Mouse (Mus musculus) liver, embryonic 12.5 days (tissue): ENCODE results near the gene Olfr691. TPM values are rescaled to one million over a fixed set of nuclear protein-coding genes. Genes with fewer than 3 reads are reported as not detected.
"Not testable (repeated sequence)": the region's sequence is repeated elsewhere in the genome, so short reads cannot be mapped to it uniquely, and the experiment has no call there.

Experiments
- ATAC-seq: fragments of 200-750 bp; cut with Nextera tagmentation; 2 replicates; pipeline ENCODE4 v1.8.0; 2017; ENCODE audit warnings: moderate number of reproducible peaks, mild to moderate bottlenecking, moderate library complexity
- H3K27ac ChIP-seq: fragments of 300-500 bp; sonication (generic); 2 replicates; pipeline ENCODE4 v1.5.1; 2016; ENCODE audit warnings: mild to moderate bottlenecking
- H3K27me3 ChIP-seq: fragments of 300-500 bp; sonication (generic); replicated peaks from 2 replicates; pipeline ENCODE4 v1.6.1; 2016; ENCODE audit warnings: mild to moderate bottlenecking, moderate library complexity
- H3K36me3 ChIP-seq: fragments of 300-500 bp; sonication (generic); 2 replicates; pipeline ENCODE4 v1.6.1; 2016; ENCODE audit warnings: mild to moderate bottlenecking, moderate library complexity
- H3K4me1 ChIP-seq: fragments of 300-500 bp; sonication (generic); 2 replicates; pipeline ENCODE4 v1.6.1; 2016
- H3K4me2 ChIP-seq: fragments of 300-500 bp; sonication (generic); 2 replicates; pipeline ENCODE4 v1.6.1; 2016; ENCODE audit warnings: mild to moderate bottlenecking, moderate library complexity
- H3K4me3 ChIP-seq: fragments of 300-500 bp; sonication (generic); 2 replicates; pipeline ENCODE4 v1.5.1; 2016; ENCODE audit warnings: mild to moderate bottlenecking, moderate library complexity
- H3K9ac ChIP-seq: fragments of 300-500 bp; sonication (generic); 2 replicates; pipeline ENCODE4 v1.6.1; 2016; ENCODE audit warnings: mild to moderate bottlenecking, moderate library complexity
- H3K9me3 ChIP-seq: fragments of 300-500 bp; sonication (generic); replicated peaks from 2 replicates; pipeline ENCODE4 v1.6.1; 2016; ENCODE audit warnings: mild to moderate bottlenecking, moderate library complexity
- WGBS: fragments of 180-500 bp; shearing (Covaris S2); methylation state at CpG from one replicate; pipeline ENCODE4 v1.1.7; 2016; ENCODE audit not compliant: insufficient replicate concordance; 5-methylcytosine and 5-hydroxymethylcytosine counted together
- polyA plus RNA-seq: library from polyadenylated mRNA; unstranded; fragments of >200 nt; fragmentation: Nextera tagmentation; extraction: Ambion mirVana; gene quantifications from 2 replicates; pipeline ENCODE4 v1.2.1, GENCODE M21; 2016

Olfr691 gene
- polyA plus RNA-seq, result 0.05 TPM in 1 of 2 replicates, not detected in the other

GRCm38 (mm10) chr7:105342170-105342569 lies at the start of gene Olfr691:
Gene Olfr691 (minus strand): TSS chr7:105342270.
- Histone ChIP-seq H3K9ac (no peak within 1 kb of the TSS), H3K4me1 (no peaks in the 10 kb centered on the region), H3K36me3 (no peaks in the 10 kb centered on the region), H3K4me3 (no peak within 1 kb of the TSS), H3K9me3 (no peaks in the 10 kb centered on the region), H3K27ac (no peak within 1 kb of the TSS), H3K4me2 (no peak within 1 kb of the TSS), H3K27me3 (no peaks in the 10 kb centered on the region)
- 35% methylated on average over 1 of the region's 1 CpGs for WGBS
- no peak for ATAC-seq

GRCm38 (mm10) chr7:105390236-105390635 lies 48.2 kb upstream of the Olfr691 start:
- Histone ChIP-seq H3K9ac (no peak overlapping the region), H3K27ac (no peak overlapping the region), H3K9me3 (no peaks in the 10 kb centered on the region), H3K36me3 (peaks cover 57% of the 10 kb centered on the region), H3K27me3 (no peaks in the 10 kb centered on the region), H3K4me1 (no peaks in the 10 kb centered on the region), H3K4me2 (no peak overlapping the region), H3K4me3 (no peak overlapping the region)
- 88% methylated on average over 2 of the region's 2 CpGs for WGBS
- no peak for ATAC-seq

GRCm38 (mm10) chr7:105387696-105388095 lies 45.6 kb upstream of the Olfr691 start:
- H3K4me1 ChIP-seq, result no peaks in the 10 kb centered on the region
- ATAC-seq, result no peak
- no peak overlapping the region for H3K4me3 ChIP-seq
- no peak overlapping the region for H3K9ac ChIP-seq
- H3K36me3 ChIP-seq, result peaks cover 79% of the 10 kb centered on the region
- no peak overlapping the region for H3K4me2 ChIP-seq
- no peaks in the 10 kb centered on the region for H3K9me3 ChIP-seq
- 85% methylated on average over 2 of the region's 2 CpGs for WGBS
- no peaks in the 10 kb centered on the region for H3K27me3 ChIP-seq
- H3K27ac ChIP-seq, result no peak overlapping the region

- WGBS, result 79% methylated on average over 3 of the region's 3 CpGs
Observed at GRCm38 (mm10) chr7:105380329-105380728, 38.3 kb upstream of the Olfr691 start.

GRCm38 (mm10) chr7:105374866-105375265 lies 32.8 kb upstream of the Olfr691 start, which contains the start of gene Gm5901:
Gene Gm5901 (plus strand): TSS chr7:105375038.
- no peak within 1 kb of the TSS for H3K9ac ChIP-seq
- H3K4me2 ChIP-seq, result no peak within 1 kb of the TSS
- H3K27me3 ChIP-seq, result no peaks in the 10 kb centered on the region
- no peak within 1 kb of the TSS for H3K4me3 ChIP-seq
- H3K36me3 ChIP-seq, result peaks cover 30% of the 10 kb centered on the region
- no peaks in the 10 kb centered on the region for H3K9me3 ChIP-seq
- 73% methylated on average over 1 of the region's 1 CpGs for WGBS
- H3K4me1 ChIP-seq, result peaks cover 5% of the 10 kb centered on the region; the same call in 1 of the 2 replicates
- ATAC-seq, result no peak
- H3K27ac ChIP-seq, result no peak within 1 kb of the TSS

More at GRCm38 (mm10) chr7:105380329-105380728, 38.3 kb upstream of the Olfr691 start:
- H3K27ac ChIP-seq, result no peak overlapping the region
- ATAC-seq, result no peak
- H3K9me3 ChIP-seq, result no peaks in the 10 kb centered on the region
- no peaks in the 10 kb centered on the region for H3K4me1 ChIP-seq
- peaks cover 79% of the 10 kb centered on the region for H3K36me3 ChIP-seq
- H3K4me3 ChIP-seq, result no peak overlapping the region
- no peak overlapping the region for H3K9ac ChIP-seq
- no peaks in the 10 kb centered on the region for H3K27me3 ChIP-seq
- no peak overlapping the region for H3K4me2 ChIP-seq

GRCm38 (mm10) chr7:105373976-105374375 lies 31.9 kb upstream of the Olfr691 start:
- no peak for ATAC-seq
- H3K36me3 ChIP-seq, result peaks cover 21% of the 10 kb centered on the region
- 83% methylated on average over 3 of the region's 3 CpGs for WGBS
- no peak overlapping the region for H3K4me3 ChIP-seq
- H3K4me1 ChIP-seq, result peaks cover 5% of the 10 kb centered on the region; the same call in 1 of the 2 replicates
- H3K9ac ChIP-seq, result no peak overlapping the region
- H3K27me3 ChIP-seq, result no peaks in the 10 kb centered on the region
- no peaks in the 10 kb centered on the region for H3K9me3 ChIP-seq
- no peak overlapping the region for H3K27ac ChIP-seq
- H3K4me2 ChIP-seq, result no peak overlapping the region

- Histone ChIP-seq H3K9me3 (no peaks in the 10 kb centered on the region), H3K27me3 (no peaks in the 10 kb centered on the region), H3K36me3 (peaks cover 17% of the 10 kb centered on the region), H3K4me3 (no peak overlapping the region), H3K9ac (no peak overlapping the region), H3K4me1 (peaks cover 5% of the 10 kb centered on the region; the same call in 1 of the 2 replicates), H3K4me2 (no peak overlapping the region), H3K27ac (no peak overlapping the region)
- ATAC-seq, result no peak
- WGBS, result 29% methylated on average over 4 of the region's 4 CpGs
Observed at GRCm38 (mm10) chr7:105373509-105373908, 31.4 kb upstream of the Olfr691 start.

GRCm38 (mm10) chr7:105372912-105373311 lies 30.8 kb upstream of the Olfr691 start:
- Histone ChIP-seq H3K9ac (no peak overlapping the region), H3K4me1 (peaks cover 5% of the 10 kb centered on the region; the same call in 1 of the 2 replicates), H3K4me2 (no peak overlapping the region), H3K27me3 (no peaks in the 10 kb centered on the region), H3K36me3 (peaks cover 11% of the 10 kb centered on the region), H3K4me3 (no peak overlapping the region), H3K9me3 (no peaks in the 10 kb centered on the region), H3K27ac (no peak overlapping the region)
- WGBS, result 52% methylated on average over 1 of the region's 1 CpGs
- ATAC-seq, result no peak

- Histone ChIP-seq H3K4me1 (peaks cover 2% of the 10 kb centered on the region; the same call in 1 of the 2 replicates), H3K4me2 (no peak overlapping the region), H3K27me3 (no peaks in the 10 kb centered on the region), H3K9ac (no peak overlapping the region), H3K27ac (no peak overlapping the region), H3K4me3 (no peak overlapping the region), H3K36me3 (no peaks in the 10 kb centered on the region), H3K9me3 (no peaks in the 10 kb centered on the region)
- 69% methylated on average over 4 of the region's 4 CpGs for WGBS
- no peak for ATAC-seq
Observed at GRCm38 (mm10) chr7:105368521-105368920, 26.5 kb upstream of the Olfr691 start.

GRCm38 (mm10) chr7:105367930-105368329 lies 25.9 kb upstream of the Olfr691 start, which contains the start of gene Olfr692:
Gene Olfr692 (plus strand): TSS chr7:105368230.
- Histone ChIP-seq H3K9ac (no peak within 1 kb of the TSS), H3K27me3 (no peaks in the 10 kb centered on the region), H3K9me3 (no peaks in the 10 kb centered on the region), H3K4me3 (no peak within 1 kb of the TSS), H3K4me2 (no peak within 1 kb of the TSS), H3K36me3 (no peaks in the 10 kb centered on the region), H3K27ac (no peak within 1 kb of the TSS), H3K4me1 (no peaks in the 10 kb centered on the region)
- WGBS, result 67% methylated on average over 1 of the region's 1 CpGs
- ATAC-seq, result no peak

GRCm38 (mm10) chr7:105367268-105367667 lies 25.2 kb upstream of the Olfr691 start:
- Histone ChIP-seq H3K27ac (no peak overlapping the region), H3K36me3 (no peaks in the 10 kb centered on the region), H3K4me1 (no peaks in the 10 kb centered on the region), H3K4me2 (no peak overlapping the region), H3K4me3 (no peak overlapping the region), H3K9me3 (no peaks in the 10 kb centered on the region), H3K27me3 (no peaks in the 10 kb centered on the region), H3K9ac (no peak overlapping the region)
- 62% methylated on average over 5 of the region's 5 CpGs for WGBS
- ATAC-seq, result no peak

- Histone ChIP-seq H3K4me3 (no peak overlapping the region), H3K36me3 (no peaks in the 10 kb centered on the region), H3K9me3 (no peaks in the 10 kb centered on the region), H3K27me3 (no peaks in the 10 kb centered on the region), H3K4me1 (no peaks in the 10 kb centered on the region), H3K9ac (no peak overlapping the region), H3K27ac (no peak overlapping the region), H3K4me2 (no peak overlapping the region)
- 61% methylated on average over 2 of the region's 2 CpGs for WGBS
- no peak for ATAC-seq
Observed at GRCm38 (mm10) chr7:105361713-105362112, 19.6 kb upstream of the Olfr691 start.

GRCm38 (mm10) chr7:105356487-105356886 lies 14.4 kb upstream of the Olfr691 start:
- not testable (repeated sequence) for H3K27ac ChIP-seq, H3K9ac ChIP-seq, H3K9me3 ChIP-seq, H3K4me2 ChIP-seq, H3K4me1 ChIP-seq, H3K36me3 ChIP-seq, H3K4me3 ChIP-seq, H3K27me3 ChIP-seq
- WGBS, result 85% methylated on average over 1 of the region's 2 CpGs
- ATAC-seq, result peak; percentile 75; the same call in 1 of the 2 replicates
